ENCODE assay signal across 8 mouse cellular contexts in genomic region chr13:21753051-21753523, GRCm38 (mm10). TPM values are rescaled to one million over a fixed set of nuclear protein-coding genes. Genes with fewer than 3 reads are reported as not detected.
DNase-seq lines count a peak whose midpoint lies in the region; ATAC-seq and TF ChIP-seq lines count a peak whose summit lies in the region.

No protein-coding gene starts in this region.

- peak overlapping the region; percentile 97 for H3K27ac ChIP-seq in kidney, embryonic 15.5 days
- peak overlapping the region; percentile 99 for H3K27ac ChIP-seq in bone marrow, adult 2 months (ENCODE audit: control insufficient read depth, insufficient read depth, low read depth, low read length, poor library complexity)
- peak overlapping the region; percentile 95 for H3K27ac ChIP-seq in hindbrain, embryonic 13.5 days
- peak overlapping the region; percentile 95 for H3K27ac ChIP-seq in midbrain, embryonic 12.5 days (replicated peaks)

- no peak for TF ChIP-seq CTCF in bone marrow, adult 2 months (IDR thresholded peaks at IDR 0.05; ENCODE audit: control insufficient read depth, insufficient read depth, low read length)

- 2% methylated on average over 10 of the region's 10 CpGs for WGBS in kidney, embryonic 15.5 days
- WGBS in bone marrow, adult 2 months: 2% methylated on average over 10 of the region's 10 CpGs
- 5% methylated on average over 10 of the region's 10 CpGs for WGBS in hindbrain, embryonic 13.5 days
- 4% methylated on average over 10 of the region's 10 CpGs for WGBS in midbrain, embryonic 12.5 days

- no peaks in the 10 kb centered on the region for H3K9me3 ChIP-seq in kidney, embryonic 15.5 days (replicated peaks)
- H3K9me3 ChIP-seq in hindbrain, embryonic 13.5 days: no peaks in the 10 kb centered on the region
- H3K9me3 ChIP-seq in midbrain, embryonic 12.5 days: no peaks in the 10 kb centered on the region

- no peak for TF ChIP-seq POLR2A in bone marrow, adult 2 months (IDR thresholded peaks at IDR 0.05; ENCODE audit: borderline replicate concordance, control insufficient read depth, low read depth, low read length)

- H3K4me2 ChIP-seq in kidney, embryonic 15.5 days: peak overlapping the region; percentile 69
- H3K4me2 ChIP-seq in hindbrain, embryonic 13.5 days: peak overlapping the region; percentile 76
- peak overlapping the region; percentile 71 for H3K4me2 ChIP-seq in midbrain, embryonic 12.5 days (replicated peaks)

- peak overlapping the region; percentile 61 for H3K9ac ChIP-seq in kidney, embryonic 15.5 days
- H3K9ac ChIP-seq in hindbrain, embryonic 13.5 days: peak overlapping the region; percentile 74
- peak overlapping the region; percentile 60 for H3K9ac ChIP-seq in midbrain, embryonic 12.5 days (replicated peaks)

- peak overlapping the region; percentile 49 for H3K4me3 ChIP-seq in kidney, embryonic 15.5 days (replicated peaks)
- peak overlapping the region; percentile 69 for H3K4me3 ChIP-seq in bone marrow, adult 2 months (replicated peaks; ENCODE audit: control insufficient read depth, low read depth, low read length)
- peak overlapping the region; percentile 44 for H3K4me3 ChIP-seq in hindbrain, embryonic 13.5 days
- H3K4me3 ChIP-seq in midbrain, embryonic 12.5 days: peak overlapping the region; percentile 47

- no peak for DNase-seq in kidney, postnatal 36 days
- DNase-seq in adrenal gland, postnatal 36 days: no peak
- DNase-seq in spleen, postnatal 4 days (ENCODE audit: low spot score in 2 of 2): no peak
- no peak for DNase-seq in frontal cortex, postnatal 36 days (ENCODE audit: low spot score in 2 of 2)

- no peaks in the 10 kb centered on the region for H3K27me3 ChIP-seq in kidney, embryonic 15.5 days
- H3K27me3 ChIP-seq in hindbrain, embryonic 13.5 days: no peaks in the 10 kb centered on the region
- no peaks in the 10 kb centered on the region for H3K27me3 ChIP-seq in midbrain, embryonic 12.5 days

- peaks cover 22% of the 10 kb centered on the region; the same call in 1 of the 2 replicates for H3K4me1 ChIP-seq in kidney, embryonic 15.5 days
- peaks cover 2% of the 10 kb centered on the region; the same call in 1 of the 2 replicates for H3K4me1 ChIP-seq in bone marrow, adult 2 months (ENCODE audit: control insufficient read depth, insufficient read depth, low read length)
- peaks cover 31% of the 10 kb centered on the region for H3K4me1 ChIP-seq in hindbrain, embryonic 13.5 days (replicated peaks)
- peaks cover 24% of the 10 kb centered on the region for H3K4me1 ChIP-seq in midbrain, embryonic 12.5 days

- no peak for ATAC-seq in kidney, embryonic 15.5 days (replicated peaks; ENCODE audit: low FRiP score)
- no peak for ATAC-seq in hindbrain, embryonic 13.5 days (ENCODE audit: low FRiP score)
- no peak for ATAC-seq in midbrain, embryonic 12.5 days (ENCODE audit: low FRiP score, low read depth)

- H3K36me3 ChIP-seq in kidney, embryonic 15.5 days: no peaks in the 10 kb centered on the region
- no peaks in the 10 kb centered on the region for H3K36me3 ChIP-seq in hindbrain, embryonic 13.5 days
- no peaks in the 10 kb centered on the region for H3K36me3 ChIP-seq in midbrain, embryonic 12.5 days

RNA-seq across cellular contexts. Expression of gene Hist1h2ak, which starts 0.5 kb away (rescaled TPM):
- 32.0 and 32.6 TPM in 2 replicates for polyA plus RNA-seq in kidney, embryonic 15.5 days (2015; fragmentation: Nextera tagmentation; extraction: Ambion mirVana)
- polyA plus RNA-seq in bone marrow, adult 2 months (2011; ENCODE audit: insufficient read depth, insufficient read length, low replicate concordance, missing spikeins): 25.2 and 61.7 TPM in 2 replicates
- polyA plus RNA-seq in hindbrain, embryonic 13.5 days (2015; fragmentation: Nextera tagmentation; extraction: Ambion mirVana): 10.4 and 11.4 TPM in 2 replicates
- polyA plus RNA-seq in midbrain, embryonic 12.5 days (2016; fragmentation: Nextera tagmentation; extraction: Ambion mirVana): 26.9 and 43.2 TPM in 2 replicates
- 10 to 100 TPM; 18.0 to 19.9 TPM for total RNA-seq in adrenal gland, postnatal 36 days (2021)

RNA-seq across cellular contexts. Expression of gene Hist1h2bn, which starts 0.8 kb away (rescaled TPM):
- polyA plus RNA-seq in kidney, embryonic 15.5 days (2015; fragmentation: Nextera tagmentation; extraction: Ambion mirVana): 2.2 and 6.0 TPM in 2 replicates
- polyA plus RNA-seq in bone marrow, adult 2 months (2011; ENCODE audit: insufficient read depth, insufficient read length, low replicate concordance, missing spikeins): 98.2 and 195 TPM in 2 replicates
- polyA plus RNA-seq in hindbrain, embryonic 13.5 days (2015; fragmentation: Nextera tagmentation; extraction: Ambion mirVana): 0.60 and 2.1 TPM in 2 replicates
- polyA plus RNA-seq in midbrain, embryonic 12.5 days (2016; fragmentation: Nextera tagmentation; extraction: Ambion mirVana): 3.9 and 6.3 TPM in 2 replicates
- total RNA-seq in adrenal gland, postnatal 36 days (2021): 10 to 100 TPM; 36.1 to 38.9 TPM

RNA-seq across cellular contexts. Expression of gene Hist1h4k, which starts 2.8 kb away (rescaled TPM):
- polyA plus RNA-seq in kidney, embryonic 15.5 days (2015; fragmentation: Nextera tagmentation; extraction: Ambion mirVana): 2.5 and 5.4 TPM in 2 replicates
- 358 and 477 TPM in 2 replicates for polyA plus RNA-seq in bone marrow, adult 2 months (2011; ENCODE audit: insufficient read depth, insufficient read length, low replicate concordance, missing spikeins)
- polyA plus RNA-seq in hindbrain, embryonic 13.5 days (2015; fragmentation: Nextera tagmentation; extraction: Ambion mirVana): 1.6 and 2.7 TPM in 2 replicates
- 2.9 and 3.5 TPM in 2 replicates for polyA plus RNA-seq in midbrain, embryonic 12.5 days (2016; fragmentation: Nextera tagmentation; extraction: Ambion mirVana)
- total RNA-seq in adrenal gland, postnatal 36 days (2021): 100 to 1,000 TPM; 172 to 183 TPM

RNA-seq across cellular contexts. Expression of gene Hist1h4j, which starts 18.2 kb away (rescaled TPM):
- polyA plus RNA-seq in kidney, embryonic 15.5 days (2015; fragmentation: Nextera tagmentation; extraction: Ambion mirVana): 0.91 and 1.9 TPM in 2 replicates
- polyA plus RNA-seq in bone marrow, adult 2 months (2011; ENCODE audit: insufficient read depth, insufficient read length, low replicate concordance, missing spikeins): 47.4 and 58.6 TPM in 2 replicates
- polyA plus RNA-seq in hindbrain, embryonic 13.5 days (2015; fragmentation: Nextera tagmentation; extraction: Ambion mirVana): 0.39 and 0.84 TPM in 2 replicates
- polyA plus RNA-seq in midbrain, embryonic 12.5 days (2016; fragmentation: Nextera tagmentation; extraction: Ambion mirVana): 0.97 and 1.4 TPM in 2 replicates
- total RNA-seq in adrenal gland, postnatal 36 days (2021): 10 to 100 TPM; 11.8 to 14.2 TPM

RNA-seq across cellular contexts. Expression of gene Hist1h1b, which starts 27.3 kb away (rescaled TPM):
- polyA plus RNA-seq in kidney, embryonic 15.5 days (2015; fragmentation: Nextera tagmentation; extraction: Ambion mirVana): 24.0 and 28.9 TPM in 2 replicates
- polyA plus RNA-seq in bone marrow, adult 2 months (2011; ENCODE audit: insufficient read depth, insufficient read length, low replicate concordance, missing spikeins): 99.1 and 123 TPM in 2 replicates
- polyA plus RNA-seq in hindbrain, embryonic 13.5 days (2015; fragmentation: Nextera tagmentation; extraction: Ambion mirVana): 5.5 and 7.8 TPM in 2 replicates
- polyA plus RNA-seq in midbrain, embryonic 12.5 days (2016; fragmentation: Nextera tagmentation; extraction: Ambion mirVana): 30.4 and 37.6 TPM in 2 replicates
- 10 to 100 TPM; 26.2 to 28.0 TPM for total RNA-seq in adrenal gland, postnatal 36 days (2021)

Comparison
In these comparisons a context has a peak if more than half of its experiments do, and no peak if none do; other contexts are left out.
1. RNA of gene Hist1h2bn, which starts 0.8 kb away (polyA plus RNA-seq): 98.2 to 195 TPM in bone marrow, adult 2 months; 2.2 to 6.0 TPM in kidney, embryonic 15.5 days, 3.9 to 6.3 TPM in midbrain, embryonic 12.5 days and 0.60 to 2.1 TPM in hindbrain, embryonic 13.5 days; every median in the first group is over 10 times any median in the second.
2. RNA of gene Hist1h4k, which starts 2.8 kb away (polyA plus RNA-seq): 358 to 477 TPM in bone marrow, adult 2 months; 2.5 to 5.4 TPM in kidney, embryonic 15.5 days, 2.9 to 3.5 TPM in midbrain, embryonic 12.5 days and 1.6 to 2.7 TPM in hindbrain, embryonic 13.5 days; every median in the first group is over 10 times any median in the second.
3. Peak in every context shown above with its lines, with median percentiles within 50 percentile points of each other: H3K27ac ChIP-seq, H3K4me2 ChIP-seq, H3K4me3 ChIP-seq and H3K9ac ChIP-seq.